8 mouse cellular contexts compared by ENCODE assay signal in the genomic region with DNA sequence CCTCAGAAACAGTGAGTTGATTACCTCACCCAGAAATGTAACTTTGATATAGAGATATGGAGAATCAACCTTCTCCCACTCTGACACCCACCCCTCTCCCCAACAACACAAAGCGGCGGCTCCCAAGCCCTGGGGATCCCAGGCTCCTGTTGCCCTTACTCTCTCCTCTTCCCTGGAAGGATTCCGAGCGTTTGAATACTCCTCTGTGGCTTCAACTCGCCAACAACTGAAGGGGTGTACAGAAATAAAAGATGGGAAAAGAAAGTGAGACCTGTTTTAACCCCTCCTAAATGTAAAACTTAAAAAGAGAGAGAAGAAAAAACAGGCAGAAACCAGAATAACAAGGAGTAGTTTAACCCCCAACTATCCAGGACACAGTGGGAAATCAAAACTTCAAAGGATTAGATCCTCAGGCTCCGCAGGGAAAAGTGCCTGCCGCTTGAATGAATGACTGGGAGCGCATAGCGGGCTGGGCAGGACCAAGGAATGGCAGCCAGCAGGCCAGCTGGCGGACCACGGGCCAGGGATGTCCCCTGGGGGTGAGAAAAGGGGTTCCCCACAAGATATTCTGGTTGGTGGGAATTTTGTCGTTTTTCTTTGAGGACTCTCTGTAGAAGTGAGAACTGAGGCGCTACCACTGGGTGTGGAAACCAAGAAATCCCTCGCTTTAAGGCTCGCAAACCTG. TPM values are rescaled to one million over a fixed set of nuclear protein-coding genes. Genes with fewer than 3 reads are reported as not detected.
DNase-seq lines count a peak whose midpoint lies in the region; ATAC-seq and TF ChIP-seq lines count a peak whose summit lies in the region.

No protein-coding gene starts in this region.

- H3K4me3 ChIP-seq in heart, adult 2 months, result peak overlapping the region; percentile 75
- H3K4me3 ChIP-seq in kidney, embryonic 16.5 days (ENCODE audit: low read length), result peak overlapping the region; percentile 82
- H3K4me3 ChIP-seq in lung, embryonic 14.5 days (ENCODE audit: low read depth, low read length), result peak overlapping the region; percentile 64

- DNase-seq in spleen, adult 18-20 months, result peak; percentile 6 to 22
- DNase-seq in spleen, postnatal 4 days (ENCODE audit: low spot score in 2 of 2), result no peak
- peak; percentile 32 for DNase-seq in cerebellum, adult 9-10 months
- DNase-seq in heart, adult 2 months, result peak; percentile 11 to 40
- peak; percentile 69 for DNase-seq in lung, embryonic 14.5 days
- DNase-seq in retina, embryonic 14.5 days (ENCODE audit: low spot score), result peak; percentile 56
- DNase-seq in gastrocnemius, postnatal 25 days, result no peak

- TF ChIP-seq EP300 in heart, adult 2 months (IDR thresholded peaks at IDR 0.05; ENCODE audit: insufficient read depth, low read depth, low read length), result no peak

- no peak for TF ChIP-seq POLR2A in heart, adult 2 months (IDR thresholded peaks at IDR 0.05; ENCODE audit: insufficient read depth, low read depth, low read length)

- no peaks in the 10 kb centered on the region for H3K27me3 ChIP-seq in heart, adult 2 months (ENCODE audit: control insufficient read depth, insufficient read depth, low read length)
- no peaks in the 10 kb centered on the region for H3K27me3 ChIP-seq in kidney, embryonic 16.5 days (ENCODE audit: insufficient read depth, low read length)
- H3K27me3 ChIP-seq in lung, embryonic 14.5 days (ENCODE audit: insufficient read depth, low read length), result no peaks in the 10 kb centered on the region

- H3K79me2 ChIP-seq in heart, adult 2 months (replicated peaks; ENCODE audit: control insufficient read depth, insufficient read depth, low read length), result no peaks in the 10 kb centered on the region

- WGBS in heart, adult 2 months, result 3% methylated on average over 15 of the region's 15 CpGs
- whole genome bisulfite sequencing in kidney, embryonic 16.5 days, result under 1% methylated on average over 15 of the region's 15 CpGs
- under 1% methylated on average over 15 of the region's 15 CpGs for WGBS in lung, embryonic 14.5 days

- H3K36me3 ChIP-seq in heart, adult 2 months (ENCODE audit: control insufficient read depth, insufficient read depth, low read length), result no peaks in the 10 kb centered on the region
- no peaks in the 10 kb centered on the region for H3K36me3 ChIP-seq in kidney, embryonic 16.5 days (ENCODE audit: insufficient read depth, low read length)
- no peaks in the 10 kb centered on the region for H3K36me3 ChIP-seq in lung, embryonic 14.5 days (ENCODE audit: insufficient read depth)

- no peak overlapping the region for H3K27ac ChIP-seq in heart, adult 2 months
- peak overlapping the region; percentile 88 for H3K27ac ChIP-seq in kidney, embryonic 16.5 days (ENCODE audit: low read length)
- peak overlapping the region; percentile 14; the same call in 1 of the 2 replicates for H3K27ac ChIP-seq in lung, embryonic 14.5 days (ENCODE audit: low read depth)

- intact Hi-C loops in heart, adult 2 months (cut with DNase I), result loop anchor here (5.0 kb wide), 2 partner anchors 139 to 816 kb away; no protein-coding TSS in a partner anchor

- no peaks in the 10 kb centered on the region for H3K9me3 ChIP-seq in kidney, embryonic 16.5 days (ENCODE audit: low read length)
- no peaks in the 10 kb centered on the region for H3K9me3 ChIP-seq in lung, embryonic 14.5 days (ENCODE audit: low read depth, low read length)

- ATAC-seq in kidney, embryonic 16.5 days (ENCODE audit: low FRiP score, low TSS enrichment), result no peak
- ATAC-seq in lung, embryonic 14.5 days (ENCODE audit: insufficient read depth), result no peak

- no peak overlapping the region for H3K9ac ChIP-seq in heart, adult 2 months (ENCODE audit: low read depth, low read length)
- H3K9ac ChIP-seq in kidney, embryonic 16.5 days (replicated peaks; ENCODE audit: low read length), result peak overlapping the region; percentile 85
- peak overlapping the region; percentile 49 for H3K9ac ChIP-seq in lung, embryonic 14.5 days

- H3K4me1 ChIP-seq in heart, adult 2 months (ENCODE audit: control insufficient read depth, insufficient read depth, low read length), result no peaks in the 10 kb centered on the region
- peaks cover 12% of the 10 kb centered on the region; the same call in 1 of the 2 replicates for H3K4me1 ChIP-seq in kidney, embryonic 16.5 days (ENCODE audit: insufficient read depth, low read length)
- H3K4me1 ChIP-seq in lung, embryonic 14.5 days (ENCODE audit: insufficient read depth), result peaks cover 3% of the 10 kb centered on the region; the same call in 1 of the 2 replicates

- peak overlapping the region; percentile 93 for H3K4me2 ChIP-seq in kidney, embryonic 16.5 days (replicated peaks; ENCODE audit: low read depth, low read length)
- H3K4me2 ChIP-seq in lung, embryonic 14.5 days, result peak overlapping the region; percentile 84

- TF ChIP-seq CTCF in heart, adult 2 months (IDR thresholded peaks at IDR 0.05), result no peak
- no peak for TF ChIP-seq CTCF in lung, embryonic 14.5 days (IDR thresholded peaks at IDR 0.05; ENCODE audit: low read depth)

RNA-seq across cellular contexts. Expression of a gene that starts 2.6 kb away (rescaled TPM):
- 1 to 10 TPM; 2.4 to 3.5 TPM for total RNA-seq in heart, adult 2 months (2021)
- 1.4 and 1.5 TPM in 2 replicates for polyA plus RNA-seq in heart, adult 2 months (2012; rRNA removed)
- polyA plus RNA-seq in kidney, embryonic 16.5 days (2015; fragmentation: Nextera tagmentation; extraction: Ambion mirVana), result 67.2 and 70.6 TPM in 2 replicates
- 46.9 and 52.0 TPM in 2 replicates for polyA plus RNA-seq in lung, embryonic 14.5 days (2014; fragmentation: Nextera tagmentation; extraction: Ambion mirVana)
- total RNA-seq in gastrocnemius, postnatal 25 days (2021), result 1 to 10 TPM in 1 of 2 experiments, under 1 TPM in 1; 0.97 to 2.4 TPM

Comparison
In these comparisons a context has a peak if more than half of its experiments do, and no peak if none do; other contexts are left out.
1. DNase-seq: peak in spleen, adult 18-20 months (2 of 2), cerebellum, adult 9-10 months (single experiment), heart, adult 2 months (2 of 2), lung, embryonic 14.5 days (single experiment) and retina, embryonic 14.5 days (single experiment); none in spleen, postnatal 4 days (0 of 2) and gastrocnemius, postnatal 25 days (single experiment).
2. RNA of a gene that starts 2.6 kb away (polyA plus RNA-seq): 67.2 to 70.6 TPM in kidney, embryonic 16.5 days and 46.9 to 52.0 TPM in lung, embryonic 14.5 days; 1.4 to 1.5 TPM in heart, adult 2 months; every median in the first group is over 10 times any median in the second.
3. Peak in every context shown above with its lines, with median percentiles within 50 percentile points of each other: H3K4me3 ChIP-seq.